Mouse (Mus musculus) C2C12 (cell line): Measurements from ENCODE around the gene Lgals9. TPM values are rescaled to one million over a fixed set of nuclear protein-coding genes. Genes with fewer than 3 reads are reported as not detected.

Experiments
- H3K27me3 ChIP-seq: one replicate; pipeline ENCODE4 v1.6.1; 2011; ENCODE audit not compliant: control insufficient read depth, insufficient read depth, insufficient read length
- H3K36me3 ChIP-seq: one replicate; pipeline ENCODE4 v1.6.1; 2011; ENCODE audit not compliant: control insufficient read depth, insufficient read depth
- H3K4me3 ChIP-seq: one replicate; pipeline ENCODE4 v1.5.1; 2011; ENCODE audit warnings: mild to moderate bottlenecking, control low read depth; ENCODE audit not compliant: poor library complexity, insufficient read depth, severe bottlenecking
- H3K79me2 ChIP-seq: one replicate; pipeline ENCODE4 v1.6.1; 2011; ENCODE audit not compliant: control insufficient read depth, insufficient read depth
- H3K79me3 ChIP-seq: one replicate; pipeline ENCODE4 v1.6.1; 2011; ENCODE audit warnings: low read depth, control low read depth
- H3ac ChIP-seq: one replicate; pipeline ENCODE3; 2011; ENCODE audit warnings: low read depth; ENCODE audit not compliant: control insufficient read depth, insufficient read length
- CEBPB ChIP-seq: IDR thresholded peaks from one replicate; pipeline ENCODE4 v1.6.1; 2011; ENCODE audit warnings: low read depth, mild to moderate bottlenecking, control low read depth, moderate library complexity
- CTCF ChIP-seq: IDR thresholded peaks from one replicate; pipeline ENCODE4 v1.5.1; 2011; ENCODE audit not compliant: control insufficient read depth, insufficient read depth, insufficient read length
- FOSL1 ChIP-seq: IDR thresholded peaks from one replicate; pipeline ENCODE4 v1.8.0; 2011; ENCODE audit warnings: mild to moderate bottlenecking, low read length; ENCODE audit not compliant: poor library complexity, insufficient read depth, severe bottlenecking
- MAX ChIP-seq: IDR thresholded peaks from one replicate; pipeline ENCODE4 v1.6.1; 2011; ENCODE audit warnings: mild to moderate bottlenecking, control low read depth
- MYOD1 ChIP-seq: IDR thresholded peaks from one replicate; pipeline ENCODE4 v1.6.1; 2011; ENCODE audit warnings: low read depth; ENCODE audit not compliant: control insufficient read depth, insufficient read length
- MYOG ChIP-seq: IDR thresholded peaks from one replicate; pipeline ENCODE4 v1.6.1; 2011; ENCODE audit not compliant: control insufficient read depth, insufficient read length; ENCODE audit errors: extremely low read depth
- USF1 ChIP-seq: IDR thresholded peaks from one replicate; pipeline ENCODE4 v1.6.1; 2011; ENCODE audit warnings: low read depth, mild to moderate bottlenecking, control low read depth, moderate library complexity
- long read RNA-seq, 2 experiments: library from polyadenylated mRNA; unstranded; transcript quantifications; one replicate each; pipeline ENCODE4 v2.0.0; 2019 to 2020
- polyA plus RNA-seq: library from polyadenylated mRNA; unstranded; fragments of >200 nt; fragmentation: generic; extraction: Trizol; gene quantifications from one replicate; pipeline ENCODE4 v1.2.1, GENCODE M21; 2012; ENCODE audit warnings: missing spikeins

Lgals9 gene
- 22.7 TPM for polyA plus RNA-seq
- long read RNA-seq, experiment 1, transcript Lgals9-202 (10 exons, 1,520 nt): major isoform, 75 of 83 reads
- long read RNA-seq, experiment 1, partial matches to known transcripts: 3 of 83 reads
- long read RNA-seq, experiment 1, other reads (novel, unspliced or antisense): 4 of 83 reads
- long read RNA-seq, experiment 2, transcript Lgals9-202 (10 exons, 1,520 nt): major isoform, 17 of 22 reads
- long read RNA-seq, experiment 2, partial matches to known transcripts: 4 of 22 reads
- long read RNA-seq, experiment 2, other reads (novel, unspliced or antisense): 1 of 22 reads

DNA sequence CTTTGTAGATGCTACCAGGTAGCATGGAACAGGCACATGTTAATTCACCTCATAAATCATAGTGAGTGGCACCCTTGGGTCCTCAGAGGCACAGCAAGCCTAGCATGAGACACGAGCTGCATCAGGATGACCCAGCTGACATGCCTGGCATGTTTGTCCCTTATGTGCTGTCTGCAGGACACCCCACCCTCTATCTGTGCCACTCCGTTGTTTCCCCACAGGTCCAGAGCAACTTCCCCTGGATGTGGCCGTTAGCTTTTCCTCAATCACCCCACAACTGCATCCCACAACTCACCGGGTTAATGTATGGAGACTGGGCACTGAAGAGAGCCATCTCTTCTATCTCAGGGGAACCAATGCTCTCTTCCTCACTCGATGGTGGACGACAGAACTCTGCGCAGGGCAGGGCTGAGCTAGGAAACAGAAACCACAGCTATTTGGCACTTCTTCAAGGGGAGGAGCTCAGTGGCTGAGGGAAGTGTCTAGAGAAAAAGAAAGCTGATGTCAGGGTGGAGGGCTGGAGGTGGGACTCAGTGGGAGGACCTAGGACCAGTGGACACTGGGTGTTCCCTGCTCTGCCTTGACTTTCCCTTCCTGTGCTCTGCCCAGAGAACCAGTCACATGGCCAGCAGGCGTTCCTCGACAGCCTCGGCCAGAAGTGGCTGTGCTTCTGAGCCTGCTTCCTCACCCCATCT lies at the start of gene Lgals9:
Lgals9 (minus strand) TSS at position 464 of the 695 bp plus-strand sequence.
- Histone ChIP-seq H3K4me3 (peak within 1 kb of the TSS; percentile 26), H3K27me3 (no peaks in the 10 kb centered on the region), H3K79me3 (no peaks in the 10 kb centered on the region), H3K79me2 (no peaks in the 10 kb centered on the region), H3ac (no peak within 1 kb of the TSS), H3K36me3 (no peaks in the 10 kb centered on the region)
- TF ChIP-seq USF1 (peak; percentile 87), MAX (peak; percentile 84), MYOD1 (no peak), FOSL1 (no peak)

DNA sequence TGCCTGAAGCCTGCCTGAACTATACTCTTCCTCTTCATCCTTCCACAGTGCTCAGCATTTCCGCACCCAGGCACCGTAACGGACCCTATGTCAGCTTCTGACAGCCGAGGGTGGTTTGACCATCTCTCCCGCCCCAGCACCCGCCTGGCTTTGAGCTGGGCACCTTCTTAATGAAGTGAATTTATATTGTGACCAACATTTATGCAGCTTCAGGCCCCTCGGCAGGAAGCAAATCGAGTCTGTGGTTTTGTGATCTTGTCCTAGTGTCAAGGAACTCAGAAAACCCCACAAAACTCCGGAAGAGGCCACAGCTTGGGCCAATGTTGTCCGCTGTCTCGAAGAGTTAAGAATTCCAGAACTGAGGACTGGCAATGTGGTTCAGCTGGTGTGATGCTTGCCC lies 48.9 kb upstream of the Lgals9 start:
- no peaks in the 10 kb centered on the region for H3K27me3 ChIP-seq
- H3K79me2 ChIP-seq: no peaks in the 10 kb centered on the region
- H3K36me3 ChIP-seq: peaks cover 13% of the 10 kb centered on the region
- TF ChIP-seq FOSL1 (no peak), USF1 (no peak), CEBPB (no peak), CTCF (no peak), MYOG (no peak), MYOD1 (no peak), MAX (no peak)
- no peak overlapping the region for H3K4me3 ChIP-seq
- no peak overlapping the region for H3ac ChIP-seq
- no peaks in the 10 kb centered on the region for H3K79me3 ChIP-seq

DNA sequence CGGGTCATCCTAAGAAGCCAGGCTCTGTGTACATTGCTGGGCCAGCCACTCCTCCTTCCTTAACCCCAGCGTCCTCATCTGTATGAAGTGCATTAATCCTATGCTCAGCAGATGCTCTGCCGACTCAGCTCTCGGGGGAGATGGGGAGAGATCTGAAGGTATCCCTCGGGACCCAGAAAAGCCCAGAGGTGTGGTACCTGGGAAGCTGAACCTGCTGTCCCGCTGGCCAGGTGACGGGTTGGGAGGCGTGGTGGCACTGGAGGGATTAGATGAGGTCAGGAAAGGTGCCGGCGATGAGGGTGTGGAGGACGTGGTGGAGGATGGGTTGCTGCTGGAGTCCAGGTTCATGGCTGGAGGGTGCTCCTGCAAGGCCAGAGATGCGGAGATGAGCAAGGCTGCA lies 48.3 kb upstream of the Lgals9 start:
- Histone ChIP-seq H3K27me3 (no peaks in the 10 kb centered on the region), H3K79me2 (no peaks in the 10 kb centered on the region), H3K4me3 (no peak overlapping the region), H3ac (no peak overlapping the region), H3K79me3 (no peaks in the 10 kb centered on the region), H3K36me3 (peaks cover 13% of the 10 kb centered on the region)
- TF ChIP-seq USF1 (no peak), CTCF (no peak), MAX (no peak), CEBPB (no peak)

DNA sequence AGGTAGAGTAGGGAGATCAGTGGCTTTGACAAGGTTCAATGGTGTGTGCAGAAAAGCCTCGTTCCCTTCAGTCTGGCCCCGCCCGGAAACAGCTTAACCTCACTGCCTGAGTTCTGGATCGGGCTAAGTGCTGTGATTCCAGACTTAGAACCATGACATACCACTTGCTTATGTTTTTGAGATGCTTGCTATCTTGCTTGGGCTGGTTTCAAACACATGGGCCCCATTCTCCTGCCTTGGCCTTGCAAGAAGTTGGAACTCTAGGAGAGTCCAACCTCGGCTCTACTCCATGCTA lies 46.7 kb upstream of the Lgals9 start:
- no peaks in the 10 kb centered on the region for H3K27me3 ChIP-seq
- no peak overlapping the region for H3ac ChIP-seq
- no peaks in the 10 kb centered on the region for H3K79me2 ChIP-seq
- no peaks in the 10 kb centered on the region for H3K79me3 ChIP-seq
- TF ChIP-seq CEBPB (no peak), FOSL1 (no peak), MAX (no peak), USF1 (no peak), MYOG (no peak), CTCF (no peak), MYOD1 (no peak)
- peaks cover 16% of the 10 kb centered on the region for H3K36me3 ChIP-seq
- H3K4me3 ChIP-seq: no peak overlapping the region

DNA sequence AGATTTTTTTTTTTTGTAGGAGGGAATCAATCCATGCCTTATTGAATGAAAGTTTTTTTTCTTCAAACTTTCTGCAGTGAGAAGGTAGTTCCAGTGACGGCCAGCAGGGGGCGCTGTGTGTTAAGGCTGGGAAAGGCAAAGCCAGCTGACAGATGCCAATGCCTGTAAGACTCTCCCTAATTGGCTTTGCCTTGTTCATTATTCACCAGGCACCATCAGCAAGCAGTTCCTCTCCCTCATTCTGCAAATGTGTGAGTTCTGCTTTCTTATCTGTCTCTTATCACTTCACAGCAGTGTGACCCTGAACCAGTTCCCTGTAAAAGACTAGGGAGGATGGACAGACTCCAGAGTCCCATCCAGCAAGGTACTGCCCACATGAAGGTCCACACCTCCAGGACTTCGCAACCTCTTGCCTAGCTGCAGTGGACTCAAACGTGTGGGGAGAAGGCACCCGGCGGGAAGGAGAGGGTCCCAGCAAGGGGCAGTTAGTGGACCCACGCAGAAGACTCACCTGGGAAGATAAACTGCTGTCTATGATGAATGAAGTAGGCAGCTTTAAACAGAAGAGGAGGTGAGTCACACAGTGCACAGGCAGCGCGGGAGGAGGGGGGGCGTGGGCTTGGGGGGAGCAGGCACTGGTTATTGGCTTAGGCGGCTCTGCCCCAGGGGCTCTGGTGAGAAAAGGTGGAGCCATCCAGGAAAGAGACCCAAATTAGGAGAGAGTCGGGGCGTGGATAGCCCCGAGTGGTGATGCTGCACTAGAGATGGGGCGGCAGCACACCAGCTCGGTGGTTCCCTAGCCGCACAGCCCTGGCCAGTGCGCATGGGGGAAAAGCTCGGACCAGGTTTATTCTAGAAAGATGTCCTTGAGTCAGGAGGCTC lies 46.1 kb upstream of the Lgals9 start:
- Histone ChIP-seq H3ac (no peak overlapping the region), H3K36me3 (peaks cover 16% of the 10 kb centered on the region), H3K79me3 (no peaks in the 10 kb centered on the region), H3K4me3 (no peak overlapping the region), H3K27me3 (no peaks in the 10 kb centered on the region), H3K79me2 (no peaks in the 10 kb centered on the region)
- TF ChIP-seq MYOD1 (no peak), CTCF (peak; percentile 66)

DNA sequence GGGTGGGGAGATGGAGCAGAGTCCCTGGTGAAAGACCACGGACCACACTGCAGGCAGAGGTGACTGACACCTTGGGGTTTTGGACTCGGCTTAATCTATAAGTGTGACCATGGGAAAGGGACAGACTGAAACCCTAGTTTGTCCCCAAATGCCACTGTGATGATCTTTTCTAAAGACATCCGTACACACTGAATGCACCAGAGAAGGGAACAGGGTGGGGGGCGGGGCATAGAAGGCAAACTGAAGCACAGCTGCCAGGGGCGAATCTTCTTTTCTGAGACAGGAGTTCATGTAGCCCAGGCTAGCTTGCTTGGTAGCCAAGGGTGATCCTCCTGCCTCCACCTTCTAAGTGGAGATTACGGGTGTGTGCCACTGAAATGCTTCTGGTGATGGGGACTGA lies 39.0 kb upstream of the Lgals9 start:
- Histone ChIP-seq H3ac (no peak overlapping the region), H3K79me2 (no peaks in the 10 kb centered on the region), H3K27me3 (no peaks in the 10 kb centered on the region), H3K79me3 (no peaks in the 10 kb centered on the region), H3K4me3 (no peak overlapping the region), H3K36me3 (peaks cover 21% of the 10 kb centered on the region)
- TF ChIP-seq MYOG (no peak), FOSL1 (no peak), MYOD1 (no peak), MAX (no peak), CTCF (no peak), USF1 (no peak), CEBPB (no peak)
